Mouse (Mus musculus): ENCODE measurements around the gene Pde8a. TPM values are rescaled to one million over a fixed set of nuclear protein-coding genes. Genes with fewer than 3 reads are reported as not detected.

The Pde8a gene
- total RNA-seq, 2 experiments from 2014 or later = 7.2 to 16.5 TPM

DNA sequence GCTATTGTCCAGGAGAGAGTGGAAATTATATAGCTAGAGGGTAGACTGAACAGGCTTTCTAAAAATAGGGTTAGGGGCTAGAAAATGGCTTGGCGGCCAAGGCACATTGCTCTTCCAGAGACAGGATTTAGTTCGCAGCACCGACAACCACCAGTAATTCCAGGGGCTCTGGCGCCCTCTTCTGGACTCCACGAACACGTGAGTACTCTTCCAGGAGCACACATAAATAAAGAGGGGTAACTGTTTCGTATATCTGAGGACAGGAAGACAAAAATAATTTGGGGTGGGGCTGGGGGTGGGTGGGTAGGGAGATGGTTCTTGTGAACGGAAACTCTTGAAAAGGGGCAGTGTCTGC is 123.0 kb downstream of the Pde8a start:
- DNase-seq = peak; percentile 73
- peak; percentile 70 for TF ChIP-seq CTCF (IDR thresholded peaks at IDR 0.05)
- H3K27ac ChIP-seq = peak overlapping the region; percentile 75
- intact Hi-C loops (cut with DNase I) = loop anchor here (1.0 to 10.0 kb wide), 3 partner anchors 126 to 452 kb away; no protein-coding TSS in a partner anchor
- H3K4me3 ChIP-seq = peak overlapping the region; percentile 50

DNA sequence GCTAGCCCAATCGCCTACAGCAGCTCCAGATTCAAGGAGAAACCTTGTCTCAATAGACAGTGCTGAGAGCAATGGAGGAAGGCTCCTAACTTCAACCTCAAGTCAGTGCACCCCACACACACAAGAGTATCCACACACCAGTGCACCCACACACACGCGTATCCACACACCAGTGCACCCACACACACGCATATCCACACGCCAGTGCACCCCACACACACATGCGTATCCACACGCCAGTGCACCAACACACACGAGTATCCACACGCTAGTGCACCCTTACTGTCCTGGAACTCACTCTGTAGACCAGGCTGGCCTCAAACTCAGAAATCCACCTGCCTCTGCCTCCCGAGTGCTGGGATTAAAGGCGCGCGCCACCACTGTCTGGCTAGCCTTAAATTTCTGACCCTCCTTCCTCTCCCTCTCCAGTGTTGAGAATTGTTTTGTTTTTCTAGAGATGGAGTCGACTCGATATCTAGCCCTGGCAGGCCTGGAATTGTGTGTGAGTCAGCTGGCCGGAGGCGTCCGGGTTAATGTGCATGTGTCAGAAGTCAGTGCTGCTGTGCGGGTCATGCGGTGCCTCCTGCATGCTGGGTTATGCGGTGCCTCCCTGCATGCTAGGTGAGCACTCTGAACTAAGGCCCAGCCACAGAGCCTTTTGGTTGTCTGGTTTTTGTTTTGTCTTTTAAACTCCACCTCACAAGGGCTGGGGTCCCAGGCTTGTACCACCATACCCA is 124.6 kb downstream of the Pde8a start:
- no peak overlapping the region for H3K4me3 ChIP-seq
- DNase-seq = no peak
- no peak for TF ChIP-seq CTCF (IDR thresholded peaks at IDR 0.05)
- intact Hi-C loops (cut with DNase I) = loop anchor here (10.0 kb wide), 1 partner anchor 453 kb away; no protein-coding TSS in a partner anchor
- H3K27ac ChIP-seq = no peak overlapping the region

DNA sequence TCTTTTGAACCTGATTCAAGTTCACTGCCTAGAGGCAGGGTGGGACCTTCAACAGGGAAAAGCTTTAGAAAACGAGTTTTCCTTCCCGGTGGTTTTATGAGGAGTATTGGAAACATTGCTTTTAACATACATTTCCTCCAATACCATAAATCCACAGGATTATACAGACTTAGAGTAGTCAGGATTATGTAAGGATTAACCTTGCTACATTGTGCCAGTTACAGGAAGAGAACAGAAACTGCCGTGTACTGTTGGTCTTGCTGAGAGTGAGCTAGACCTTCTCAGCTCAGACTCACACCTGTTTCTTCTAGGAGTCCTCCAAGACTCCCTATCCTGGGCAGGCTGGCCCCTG is 125.1 kb downstream of the Pde8a start:
- TF ChIP-seq CTCF (IDR thresholded peaks at IDR 0.05) = no peak
- DNase-seq = no peak
- intact Hi-C loops (cut with DNase I) = loop anchor here (10.0 kb wide), 1 partner anchor 454 kb away; no protein-coding TSS in a partner anchor
- no peak overlapping the region for H3K27ac ChIP-seq
- H3K4me3 ChIP-seq = no peak overlapping the region

DNA sequence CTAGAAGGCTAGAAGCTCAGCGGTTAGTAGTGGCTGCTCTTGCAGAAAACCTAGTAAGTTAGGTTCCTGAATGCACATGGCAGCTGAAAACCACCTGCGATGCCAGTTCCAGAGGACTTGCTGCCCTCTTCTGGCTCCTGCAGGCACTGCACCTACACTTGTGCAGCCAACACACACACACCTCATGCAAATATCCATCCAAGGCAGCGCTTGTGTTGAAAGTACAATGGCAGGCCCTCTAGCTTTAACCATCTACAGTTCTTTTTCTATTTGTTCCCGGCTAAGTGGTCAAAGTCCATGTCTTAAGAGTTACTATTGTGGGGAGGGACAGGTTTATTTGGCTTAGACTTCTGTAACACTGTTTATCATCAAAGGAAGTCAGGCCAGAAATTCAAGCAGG is 126.4 kb downstream of the Pde8a start:
- peak; percentile 61 for DNase-seq
- peak; percentile 71 for TF ChIP-seq CTCF (IDR thresholded peaks at IDR 0.05)
- intact Hi-C loops (cut with DNase I) = loop anchor here (10.0 kb wide), 2 partner anchors 455 to 1315 kb away; partner anchors contain the start of gene Zfp710
- H3K4me3 ChIP-seq = no peak overlapping the region
- H3K27ac ChIP-seq = no peak overlapping the region

DNA sequence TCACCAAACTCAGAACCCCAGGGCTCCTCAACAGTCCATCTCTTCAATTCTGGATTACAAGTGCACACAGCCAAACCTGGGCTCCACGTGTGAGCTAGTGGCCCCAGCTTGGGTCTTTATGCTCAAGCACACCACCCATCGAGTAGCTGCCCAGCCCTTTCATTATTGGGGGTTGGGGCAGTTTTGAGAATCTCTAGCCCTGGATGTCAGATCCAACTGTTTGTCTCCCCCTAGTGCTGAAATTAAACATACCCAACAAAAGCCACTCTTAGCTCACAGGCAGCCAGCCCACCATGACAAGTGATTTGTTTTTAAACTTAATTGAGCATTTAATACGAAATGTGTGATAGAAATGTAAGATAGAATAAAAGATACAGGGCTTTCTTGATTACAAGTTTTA is 128.2 kb downstream of the Pde8a start:
- Histone ChIP-seq H3K27ac (no peak overlapping the region), H3K4me3 (no peak overlapping the region)
- TF ChIP-seq CTCF (IDR thresholded peaks at IDR 0.05) = peak; percentile 64
- intact Hi-C loops (cut with DNase I) = loop anchor here (10.0 kb wide), 1 partner anchor 1317 kb away; the partner anchor contains the start of gene Zfp710
- no peak for DNase-seq

DNA sequence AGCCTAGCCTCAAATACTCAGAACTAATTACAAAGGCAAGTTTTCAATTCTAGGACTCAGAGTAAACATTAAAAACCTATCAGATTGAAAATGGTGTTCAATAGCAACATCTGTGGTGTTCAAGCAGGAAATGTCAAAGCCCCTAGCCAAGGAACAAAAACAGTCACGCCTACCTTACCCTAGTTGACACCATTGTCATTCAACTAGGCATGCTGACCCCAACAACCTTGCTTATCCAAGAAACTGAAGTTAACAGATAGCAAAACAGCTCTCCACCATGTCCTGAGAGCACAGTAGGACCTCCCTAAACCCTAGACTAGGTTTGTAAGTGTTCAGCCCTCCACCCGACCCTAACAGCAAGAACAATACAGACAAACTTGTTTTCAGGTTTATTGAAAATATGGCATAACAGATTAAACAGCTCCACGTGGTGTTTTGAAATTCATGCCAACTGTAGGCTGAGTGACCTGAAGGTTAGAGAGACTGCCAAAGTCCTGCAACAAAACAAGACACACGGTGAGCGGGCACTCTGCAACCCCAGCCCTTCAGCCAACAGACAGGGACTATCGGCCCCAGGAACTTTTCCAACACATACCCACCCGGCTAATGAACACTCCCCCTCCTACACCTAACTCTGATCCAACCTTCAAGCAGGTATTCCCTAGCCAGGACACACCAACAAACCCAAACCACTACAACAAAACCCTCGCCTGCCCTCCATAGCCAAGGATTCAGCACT is 129.1 kb downstream of the Pde8a start:
- no peak for TF ChIP-seq CTCF (IDR thresholded peaks at IDR 0.05)
- Histone ChIP-seq H3K4me3 (peak overlapping the region; percentile 90), H3K27ac (peak overlapping the region; percentile 3; the same call in 1 of the 2 replicates)
- DNase-seq = no peak
- intact Hi-C loops (cut with DNase I) = loop anchor here (10.0 kb wide), 1 partner anchor 1318 kb away; the partner anchor contains the start of gene Zfp710

DNA sequence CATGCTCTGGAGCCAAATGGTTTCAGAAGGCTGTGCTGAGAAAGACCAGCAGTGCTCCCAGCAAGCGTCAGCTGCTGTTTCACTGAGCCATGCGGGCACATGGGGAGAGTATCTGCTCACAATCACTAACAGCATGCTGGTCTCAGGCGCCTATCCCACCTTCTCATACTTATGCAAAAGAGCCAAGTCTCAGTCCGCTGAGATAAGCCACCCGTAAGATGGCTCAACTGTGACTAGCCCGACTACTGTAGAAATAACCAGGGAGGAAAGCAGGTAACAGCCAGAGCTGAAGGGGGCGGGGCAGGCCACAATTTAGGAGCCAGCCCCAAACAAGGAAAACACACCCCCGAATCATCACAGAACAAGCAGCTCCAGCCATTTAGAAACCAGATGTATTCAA is 129.9 kb downstream of the Pde8a start:
- peak overlapping the region; percentile 90 for H3K4me3 ChIP-seq
- intact Hi-C loops (cut with DNase I) = loop anchor here (10.0 kb wide), 1 partner anchor 1319 kb away; the partner anchor contains the start of gene Zfp710
- no peak for DNase-seq
- no peak for TF ChIP-seq CTCF (IDR thresholded peaks at IDR 0.05)
- peak overlapping the region; percentile 3 for H3K27ac ChIP-seq

- intact Hi-C loops (cut with DNase I) = loop anchor here (2.0 to 10.0 kb wide), 2 partner anchors 131 to 1319 kb away; partner anchors contain the start of genes Pde8a and Zfp710
- no peak for DNase-seq
Observed at GRCm38 (mm10) chr7:81343831-81344230, 130.4 kb downstream of the Pde8a start.

DNA sequence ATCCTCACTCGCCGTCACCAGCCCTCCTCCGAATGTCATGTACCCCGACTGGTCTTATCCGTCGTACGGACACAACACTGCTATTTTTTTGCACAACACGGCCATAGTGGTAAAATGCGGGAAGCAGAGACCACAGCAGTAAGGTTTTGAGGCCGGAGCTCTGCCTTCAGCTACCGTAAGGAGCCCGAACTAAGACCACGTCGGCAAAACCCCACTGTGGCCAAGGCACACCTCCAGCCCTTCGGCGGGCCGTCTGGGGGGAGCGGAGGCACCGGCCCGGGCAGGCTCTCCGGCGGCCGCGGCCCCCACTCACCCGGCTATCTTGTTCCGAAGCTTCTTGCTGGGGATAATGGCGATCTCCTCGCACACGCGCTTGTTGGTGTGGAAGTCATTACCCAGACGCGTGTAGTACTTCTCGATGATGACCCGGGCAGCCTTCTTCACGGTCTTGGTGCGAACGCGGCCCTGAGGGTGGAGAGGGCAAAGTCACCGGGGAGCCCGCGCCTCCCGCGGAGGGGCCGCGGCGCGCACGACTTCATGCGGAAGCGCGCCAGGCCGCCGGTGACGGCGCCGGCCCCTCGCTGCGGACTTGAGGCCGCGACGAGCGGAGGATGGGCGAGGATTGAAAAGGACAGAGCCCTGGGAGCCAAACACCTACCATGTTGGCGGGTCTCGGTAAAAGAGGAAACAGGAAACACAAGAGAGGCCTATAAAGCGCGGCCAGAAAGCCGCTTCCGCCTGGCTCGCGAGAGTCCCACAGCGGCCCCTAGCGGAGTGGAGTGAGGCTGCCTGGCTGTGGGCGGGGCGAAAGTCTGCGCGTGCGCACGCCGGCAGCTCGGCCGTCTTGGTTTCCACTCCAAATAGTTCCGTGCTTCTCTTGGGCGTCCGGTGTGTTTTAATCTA is 131.4 kb downstream of the Pde8a start, which contains the start of gene Rps17:
Gene Rps17 (minus strand): TSS at position 711 of the 903 bp plus-strand sequence.
- peak; percentile 96 for DNase-seq
- intact Hi-C loops (cut with DNase I) = loop anchor here (2.0 to 10.0 kb wide), 2 partner anchors 132 to 1320 kb away; partner anchors contain the start of genes Pde8a and Zfp710
- Histone ChIP-seq H3K4me3 (peak within 1 kb of the TSS; percentile 90), H3K27ac (peak within 1 kb of the TSS; percentile 94)
- peak; percentile 99 for TF ChIP-seq CTCF (IDR thresholded peaks at IDR 0.05)

More at GRCm38 (mm10) chr7:81343831-81344230, 130.4 kb downstream of the Pde8a start:
- TF ChIP-seq CTCF (IDR thresholded peaks at IDR 0.05) = no peak
- Histone ChIP-seq H3K27ac (peak overlapping the region; percentile 94), H3K4me3 (peak overlapping the region; percentile 90)

DNA sequence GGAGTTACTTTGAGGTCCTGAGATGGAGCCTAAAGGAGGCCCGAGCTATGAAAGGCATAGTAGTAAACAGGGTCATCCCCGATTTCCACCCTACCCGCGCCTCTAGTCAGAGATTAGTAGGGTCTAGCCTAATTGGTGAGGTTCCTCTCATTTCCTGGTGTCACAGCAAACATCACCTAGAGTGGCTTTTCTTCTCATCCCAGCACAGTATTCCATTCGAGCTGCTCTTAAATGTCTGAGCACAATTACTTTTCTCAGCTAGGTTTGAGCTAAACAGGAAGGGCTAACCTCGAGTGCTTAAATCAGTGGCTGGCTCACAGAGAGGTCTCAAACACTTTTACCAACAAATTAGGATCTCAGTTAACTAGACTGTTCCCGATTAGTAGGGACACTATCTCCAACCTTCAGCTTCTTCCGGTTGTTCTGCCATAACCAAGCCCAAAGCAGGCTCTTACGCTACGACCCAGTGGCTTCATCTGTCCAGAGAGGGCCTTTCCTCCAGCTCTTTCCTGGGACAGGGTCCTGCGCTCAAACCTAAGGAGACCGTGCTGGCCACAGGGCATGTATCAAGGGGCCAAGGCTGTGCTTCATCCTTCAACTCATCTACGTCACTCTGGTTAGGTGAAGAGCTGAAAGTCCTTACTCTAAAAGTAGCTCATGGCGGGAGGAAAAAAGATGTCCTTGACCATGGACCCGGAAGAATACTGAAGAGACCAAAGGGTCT is 132.2 kb downstream of the Pde8a start:
- peak overlapping the region; percentile 90 for H3K4me3 ChIP-seq
- intact Hi-C loops (cut with DNase I) = loop anchor here (2.0 to 10.0 kb wide), 2 partner anchors 133 to 1321 kb away; partner anchors contain the start of genes Pde8a and Zfp710
- H3K27ac ChIP-seq = peak overlapping the region; percentile 94
- no peak for TF ChIP-seq CTCF (IDR thresholded peaks at IDR 0.05)
- no peak for DNase-seq

DNA sequence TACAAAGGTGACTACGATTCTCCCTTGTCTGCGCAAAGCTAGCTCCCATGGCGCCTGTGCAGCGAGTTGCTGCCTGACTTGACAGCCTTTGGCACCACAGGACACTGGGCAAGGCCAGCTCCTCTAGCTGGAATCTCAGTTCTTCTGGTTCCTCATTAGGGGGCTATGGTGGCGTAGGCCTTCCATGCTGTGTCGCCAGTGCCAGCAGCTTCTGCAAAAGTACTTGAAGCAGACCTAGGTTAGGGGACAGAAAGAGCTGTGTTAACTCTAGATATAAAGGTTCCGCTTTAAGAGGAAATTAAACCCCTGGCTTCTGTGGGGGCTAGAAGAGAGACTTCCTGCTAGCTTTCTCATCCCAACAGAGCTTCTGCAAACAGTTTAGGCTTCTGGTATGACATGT is 134.8 kb downstream of the Pde8a start:
- TF ChIP-seq CTCF (IDR thresholded peaks at IDR 0.05) = no peak
- Histone ChIP-seq H3K27ac (no peak overlapping the region), H3K4me3 (no peak overlapping the region)
- intact Hi-C loops (cut with DNase I) = loop anchor here (10.0 kb wide), 1 partner anchor 1323 kb away; the partner anchor contains the start of gene Zfp710
- DNase-seq = no peak
